Mouse (Mus musculus): ENCODE results near the gene C2cd5.
"Not testable (repeated sequence)": the region's sequence is repeated elsewhere in the genome, so short reads cannot be mapped to it uniquely, and the experiment has no call there.

C2cd5 gene

DNA sequence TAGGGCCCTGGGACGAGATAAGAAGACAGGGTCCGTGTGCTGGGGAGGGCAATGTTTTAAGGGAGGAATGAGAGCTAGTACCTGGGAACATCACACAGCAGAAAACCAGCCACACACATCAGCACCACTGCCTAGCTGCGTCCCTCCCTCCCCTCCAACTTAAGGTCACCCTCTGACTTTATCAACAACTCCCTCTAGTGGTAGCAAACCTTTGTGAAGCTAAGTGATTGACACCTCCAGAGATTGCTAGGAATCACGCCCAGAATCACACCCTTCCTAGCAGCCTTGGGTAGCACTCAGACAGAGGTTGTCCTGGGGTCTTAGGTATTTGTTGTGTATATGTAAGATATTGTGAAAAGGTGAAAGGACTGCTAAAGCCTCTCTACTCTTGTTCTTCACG is 79.3 kb downstream of the C2cd5 start:
- DNase-seq (ENCODE audit: low spot score): no peak

DNA sequence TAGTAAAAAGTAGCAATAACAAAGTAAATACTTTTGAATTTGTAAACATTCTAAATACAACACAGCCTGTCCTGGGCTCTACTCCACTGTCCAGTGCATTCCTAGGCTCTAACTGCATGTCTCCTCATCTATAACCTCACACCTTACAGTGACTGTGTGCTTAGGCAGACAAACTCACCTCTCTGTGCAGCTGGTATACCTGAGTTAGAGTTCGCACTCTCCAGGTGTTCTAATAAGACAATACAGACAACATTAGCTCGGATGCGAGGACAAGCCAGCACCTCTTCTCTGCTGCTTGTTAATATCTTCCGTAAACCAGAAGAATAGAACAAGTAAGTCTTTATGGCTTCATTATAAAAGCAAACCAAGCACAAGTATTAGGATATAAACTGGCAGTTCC is 79.8 kb downstream of the C2cd5 start:
- no peak for DNase-seq (ENCODE audit: low spot score)

- DNase-seq (ENCODE audit: low spot score): no peak
Measured at GRCm38 (mm10) chr6:143012513-143013215, 87.3 kb downstream of the C2cd5 start.

DNA sequence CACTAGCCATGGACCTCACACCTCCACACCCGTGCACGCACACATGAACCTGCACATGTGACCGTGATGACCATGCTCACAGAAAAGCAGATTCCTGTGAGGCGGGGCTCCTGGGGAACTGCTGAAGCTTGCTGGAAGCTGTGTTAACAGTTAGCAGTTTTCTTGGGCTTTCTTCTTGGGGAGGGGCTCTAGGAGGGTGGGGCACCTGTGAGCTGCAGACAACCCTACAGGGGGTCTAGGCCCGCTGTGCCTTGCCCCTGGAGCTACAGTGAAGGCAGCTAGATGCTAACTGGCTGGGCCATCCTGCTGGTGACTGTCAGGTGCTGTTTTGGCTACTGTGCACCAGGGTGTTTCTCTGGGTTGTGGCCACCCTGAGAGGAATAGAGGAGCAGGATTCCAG is 91.1 kb downstream of the C2cd5 start:
- DNase-seq (ENCODE audit: low spot score): no peak

- not testable (repeated sequence) for DNase-seq (ENCODE audit: low spot score)
Measured at GRCm38 (mm10) chr6:143005209-143005608, 94.7 kb downstream of the C2cd5 start.

DNA sequence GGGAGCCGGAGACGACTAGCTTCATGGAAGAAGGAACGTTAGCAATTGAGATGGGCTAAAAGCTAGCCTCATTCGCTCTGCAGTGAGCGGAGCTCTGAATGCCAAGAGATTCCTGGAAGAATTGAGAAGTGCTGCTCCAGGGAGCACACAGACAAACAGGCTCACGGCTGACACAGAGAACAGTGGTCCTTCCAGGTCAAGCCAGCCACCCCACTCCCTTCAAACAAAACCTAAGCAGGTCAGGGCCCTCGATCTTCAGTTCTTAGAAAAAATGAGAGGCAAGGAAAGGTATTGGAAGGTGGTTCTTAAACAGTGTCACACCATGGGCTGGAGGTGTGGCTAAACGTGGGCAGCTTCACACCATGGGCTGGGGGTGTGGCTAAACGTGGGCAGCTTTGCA is 95.1 kb downstream of the C2cd5 start:
- no peak for DNase-seq (ENCODE audit: low spot score)

- DNase-seq (ENCODE audit: low spot score): no peak
Measured at GRCm38 (mm10) chr6:142998221-142998999, 101.5 kb downstream of the C2cd5 start.

- no peak for DNase-seq (ENCODE audit: low spot score)
Measured at GRCm38 (mm10) chr6:142996887-142997286, 103.1 kb downstream of the C2cd5 start.

- no peak for DNase-seq (ENCODE audit: low spot score)
Measured at GRCm38 (mm10) chr6:142995567-142995966, 104.4 kb downstream of the C2cd5 start.

- no peak for DNase-seq (ENCODE audit: low spot score)
Measured at GRCm38 (mm10) chr6:142994821-142995220, 105.1 kb downstream of the C2cd5 start.

DNA sequence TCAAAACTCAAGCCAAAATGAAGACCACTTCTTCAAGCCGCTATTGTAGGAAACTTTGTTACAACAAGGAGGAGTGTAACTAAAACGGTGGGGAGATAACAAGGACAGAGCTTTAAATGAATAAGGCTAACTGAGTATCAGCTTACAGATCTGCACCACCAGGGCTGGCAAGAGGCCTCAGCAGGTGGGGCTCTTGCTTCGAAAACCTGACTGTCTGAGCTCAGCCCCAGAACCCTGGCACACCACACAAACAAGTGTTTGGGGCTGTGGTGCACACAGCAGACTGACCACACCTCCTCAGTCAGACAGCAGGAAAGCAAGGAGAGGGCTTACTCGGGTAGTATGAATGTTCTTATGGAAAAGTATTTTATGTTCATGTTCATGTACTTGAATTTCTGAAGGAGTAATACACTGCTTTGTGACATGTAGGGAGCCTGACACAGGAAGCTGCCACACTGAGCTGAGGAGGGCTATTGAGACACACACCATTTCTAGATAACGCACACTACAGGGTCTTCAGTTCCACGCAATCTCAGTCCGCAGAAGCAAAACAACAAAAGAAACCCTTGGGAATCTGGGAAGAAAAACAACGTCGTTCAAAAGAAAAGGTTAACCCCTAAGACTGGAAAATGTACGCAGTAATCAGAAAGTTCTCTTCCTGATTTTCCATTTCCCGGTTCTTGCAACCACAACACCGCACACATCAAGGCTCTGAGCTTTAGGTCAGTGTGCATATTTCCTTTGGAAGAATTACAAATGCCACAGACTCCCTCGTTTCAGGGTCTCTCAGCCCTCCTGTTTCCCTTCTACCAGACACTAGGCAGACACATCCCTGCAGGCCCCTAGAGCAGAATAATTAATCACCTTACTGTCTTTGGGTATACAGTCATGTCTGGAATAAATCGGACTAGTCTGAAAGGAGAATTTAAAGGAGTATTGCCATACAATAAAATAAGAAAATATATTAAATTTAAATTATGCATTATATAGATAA is 105.9 kb downstream of the C2cd5 start:
- DNase-seq (ENCODE audit: low spot score): no peak

DNA sequence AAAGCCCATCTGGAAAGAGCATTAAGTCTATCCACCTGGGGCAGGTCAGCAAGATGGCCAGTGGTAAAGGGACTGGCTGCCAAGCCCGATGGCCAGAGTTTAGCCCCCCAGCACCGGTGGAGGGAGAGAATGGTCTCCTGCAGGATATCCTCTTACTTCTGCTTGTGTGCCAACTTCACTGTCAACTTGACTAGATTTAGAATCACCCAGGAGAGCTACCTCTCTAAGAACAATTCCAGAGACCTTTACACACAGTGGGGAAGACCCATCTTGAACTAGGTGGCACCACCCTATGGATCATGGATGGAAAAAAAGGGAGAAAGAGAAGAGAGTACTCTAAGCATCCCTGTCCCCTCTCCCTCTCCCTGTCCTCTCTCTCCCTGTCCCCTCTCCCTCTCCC is 107.0 kb downstream of the C2cd5 start:
- no peak for DNase-seq (ENCODE audit: low spot score)

DNA sequence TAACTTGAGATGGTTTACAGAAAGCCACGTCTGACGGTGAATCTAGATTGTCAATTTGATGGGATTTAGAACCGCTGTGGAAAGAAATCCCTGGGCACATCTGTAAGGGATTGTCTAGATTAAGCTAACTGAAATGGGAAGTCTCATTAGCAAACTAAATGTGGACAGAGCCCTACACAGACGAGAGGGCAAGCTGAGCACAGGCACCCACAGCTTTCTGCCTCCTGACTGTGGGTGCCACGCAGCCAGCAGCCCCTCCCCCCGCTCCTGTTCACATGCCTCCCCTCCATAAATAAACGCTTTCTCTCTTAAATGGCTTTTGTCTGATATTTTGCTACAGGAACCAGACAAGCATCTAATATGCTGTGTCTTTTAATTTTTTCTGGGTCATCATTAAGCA is 107.8 kb downstream of the C2cd5 start:
- DNase-seq (ENCODE audit: low spot score): no peak

GRCm38 (mm10) chr6:142991391-142992059 is 108.4 kb downstream of the C2cd5 start:
- DNase-seq (ENCODE audit: low spot score): no peak

DNA sequence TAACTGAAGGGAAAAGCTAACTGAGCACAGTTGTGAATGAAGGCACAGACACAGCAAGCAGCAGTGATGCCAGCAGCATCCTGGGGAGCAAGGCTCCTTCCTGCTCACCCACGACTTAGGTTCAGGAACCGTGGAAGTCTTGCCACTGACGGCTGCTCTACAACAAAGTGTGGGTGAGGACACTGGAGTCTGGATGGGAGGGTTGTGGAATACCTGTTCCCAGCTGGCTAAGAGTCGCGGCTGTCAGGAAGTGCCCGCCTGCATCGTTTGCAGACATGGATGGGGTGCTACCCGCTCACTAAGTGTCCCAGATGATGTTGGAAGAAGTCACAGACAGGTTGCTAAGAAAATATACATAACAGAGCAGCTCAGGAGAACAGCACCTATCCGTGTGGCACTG is 109.4 kb downstream of the C2cd5 start:
- DNase-seq (ENCODE audit: low spot score): no peak

- no peak for DNase-seq (ENCODE audit: low spot score)
Measured at GRCm38 (mm10) chr6:142989495-142989894, 110.4 kb downstream of the C2cd5 start.

- DNase-seq (ENCODE audit: low spot score): no peak
Measured at GRCm38 (mm10) chr6:142988753-142989152, 111.2 kb downstream of the C2cd5 start.

DNA sequence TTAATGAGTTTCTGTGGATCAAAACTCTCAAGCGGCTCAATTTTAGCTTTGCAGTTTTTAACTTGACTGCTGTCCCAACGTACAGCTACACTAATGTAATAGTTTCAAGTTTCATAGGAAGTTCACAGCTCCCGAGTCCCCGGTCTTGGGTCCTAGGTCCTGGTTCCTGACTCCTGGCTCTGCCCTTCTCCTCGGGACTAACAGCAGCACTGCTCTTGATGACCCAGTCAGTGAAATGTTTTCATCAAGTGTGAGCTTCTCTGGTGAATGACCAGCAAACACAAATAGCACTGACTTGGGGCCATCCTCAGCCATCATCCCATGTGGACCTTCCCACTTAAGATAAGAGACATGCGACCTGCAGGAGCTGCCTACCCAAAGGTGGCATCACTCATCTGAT is 111.7 kb downstream of the C2cd5 start:
- DNase-seq (ENCODE audit: low spot score): no peak

DNA sequence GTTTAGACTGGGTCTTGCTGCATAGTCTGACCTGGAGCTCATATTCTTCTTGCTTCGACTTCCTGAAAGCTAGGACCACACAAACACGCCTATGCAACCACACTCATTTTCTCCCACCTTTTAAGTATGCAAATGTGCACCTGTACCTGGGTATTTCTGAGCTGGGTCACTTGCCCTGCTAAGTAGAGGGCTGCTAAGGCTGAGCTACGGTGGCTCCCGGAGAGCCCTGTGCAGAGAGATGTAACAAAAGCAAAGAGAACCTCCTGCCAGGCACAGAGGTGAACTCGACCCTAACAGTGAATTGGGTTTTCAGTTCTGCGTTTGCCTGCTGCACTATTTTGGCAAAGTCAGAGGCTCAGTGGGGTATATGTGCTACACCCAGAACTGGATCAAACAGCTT is 112.3 kb downstream of the C2cd5 start:
- DNase-seq (ENCODE audit: low spot score): no peak

DNA sequence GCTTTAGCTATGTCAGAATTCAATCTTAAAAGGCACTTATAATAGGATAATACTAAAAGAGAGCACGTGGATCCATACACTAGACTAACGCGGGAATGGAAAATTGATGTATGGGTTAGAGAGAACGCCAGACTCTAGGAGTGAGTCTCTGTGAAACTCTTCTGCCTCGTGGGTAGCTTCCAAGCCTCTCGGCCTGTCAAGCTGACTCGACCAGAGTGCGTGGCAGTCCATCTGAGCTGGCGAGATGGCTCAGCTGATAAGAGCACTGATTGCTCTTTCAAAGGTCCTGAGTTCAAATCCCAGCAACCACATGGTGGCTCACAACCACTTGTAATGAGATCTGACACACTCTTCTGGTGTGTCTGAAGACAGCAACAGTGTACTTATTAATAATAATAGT is 113.2 kb downstream of the C2cd5 start:
- DNase-seq (ENCODE audit: low spot score): not testable (repeated sequence)

DNA sequence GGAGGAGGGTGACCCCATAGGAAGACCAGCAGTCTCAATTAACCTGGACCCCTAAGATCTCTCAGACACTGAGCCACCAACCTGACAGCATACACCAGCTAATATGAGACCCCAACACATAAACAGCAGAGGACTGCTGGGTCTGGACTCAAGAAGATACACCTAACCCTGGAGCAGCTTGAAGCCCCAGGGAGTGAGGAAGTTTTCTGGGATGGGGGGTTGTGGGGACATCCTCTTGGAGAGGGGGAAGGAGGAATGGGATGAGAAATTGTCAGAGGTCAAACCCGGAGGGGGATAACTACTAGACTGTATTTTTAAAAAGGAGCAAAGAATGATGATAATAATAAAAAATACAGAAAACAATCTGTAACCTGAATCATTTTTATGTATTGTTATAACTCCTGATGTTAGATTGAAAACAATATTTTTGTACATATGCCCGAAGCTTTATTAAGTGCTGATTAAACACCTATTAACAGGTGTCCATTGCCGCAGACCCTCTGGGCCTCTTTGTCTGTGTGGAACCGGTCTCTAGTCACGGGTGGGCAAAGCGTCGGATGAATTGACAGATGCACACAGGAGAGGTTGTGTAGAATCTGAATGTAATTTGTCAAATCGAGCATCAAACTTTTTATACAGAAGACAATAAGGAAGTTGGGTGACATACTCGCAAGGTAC is 114.2 kb downstream of the C2cd5 start:
- not testable (repeated sequence) for DNase-seq (ENCODE audit: low spot score)
